Mouse (Mus musculus) liver, embryonic 12.5 days (tissue): ENCODE results near the gene Cdc7. TPM values are rescaled to one million over a fixed set of nuclear protein-coding genes. Genes with fewer than 3 reads are reported as not detected.

Experiments used
- ATAC-seq: fragments of 200-750 bp; cut with Nextera tagmentation; 2 replicates; pipeline ENCODE4 v1.8.0; 2017; ENCODE audit warnings: moderate number of reproducible peaks, mild to moderate bottlenecking, moderate library complexity
- H3K27ac ChIP-seq: fragments of 300-500 bp; sonication (generic); 2 replicates; pipeline ENCODE4 v1.5.1; 2016; ENCODE audit warnings: mild to moderate bottlenecking
- H3K27me3 ChIP-seq: fragments of 300-500 bp; sonication (generic); replicated peaks from 2 replicates; pipeline ENCODE4 v1.6.1; 2016; ENCODE audit warnings: mild to moderate bottlenecking, moderate library complexity
- H3K36me3 ChIP-seq: fragments of 300-500 bp; sonication (generic); 2 replicates; pipeline ENCODE4 v1.6.1; 2016; ENCODE audit warnings: mild to moderate bottlenecking, moderate library complexity
- H3K4me1 ChIP-seq: fragments of 300-500 bp; sonication (generic); 2 replicates; pipeline ENCODE4 v1.6.1; 2016
- H3K4me2 ChIP-seq: fragments of 300-500 bp; sonication (generic); 2 replicates; pipeline ENCODE4 v1.6.1; 2016; ENCODE audit warnings: mild to moderate bottlenecking, moderate library complexity
- H3K4me3 ChIP-seq: fragments of 300-500 bp; sonication (generic); 2 replicates; pipeline ENCODE4 v1.5.1; 2016; ENCODE audit warnings: mild to moderate bottlenecking, moderate library complexity
- H3K9ac ChIP-seq: fragments of 300-500 bp; sonication (generic); 2 replicates; pipeline ENCODE4 v1.6.1; 2016; ENCODE audit warnings: mild to moderate bottlenecking, moderate library complexity
- H3K9me3 ChIP-seq: fragments of 300-500 bp; sonication (generic); replicated peaks from 2 replicates; pipeline ENCODE4 v1.6.1; 2016; ENCODE audit warnings: mild to moderate bottlenecking, moderate library complexity
- WGBS: fragments of 180-500 bp; shearing (Covaris S2); methylation state at CpG from one replicate; pipeline ENCODE4 v1.1.7; 2016; ENCODE audit not compliant: insufficient replicate concordance; 5-methylcytosine and 5-hydroxymethylcytosine counted together
- polyA plus RNA-seq: library from polyadenylated mRNA; unstranded; fragments of >200 nt; fragmentation: Nextera tagmentation; extraction: Ambion mirVana; gene quantifications from 2 replicates; pipeline ENCODE4 v1.2.1, GENCODE M21; 2016

Gene Cdc7
- polyA plus RNA-seq, 1 experiment from 2014 or later = 29.5 TPM

- H3K4me1 ChIP-seq = peaks cover 44% of the 10 kb centered on the region
- WGBS = 3% methylated on average over 10 of the region's 10 CpGs
- ATAC-seq = peak; percentile 81
- no peak overlapping the region for H3K9ac ChIP-seq
- H3K27me3 ChIP-seq = no peaks in the 10 kb centered on the region
- H3K4me3 ChIP-seq = peak overlapping the region; percentile 4; the same call in 1 of the 2 replicates
- no peaks in the 10 kb centered on the region for H3K36me3 ChIP-seq
- no peaks in the 10 kb centered on the region for H3K9me3 ChIP-seq
- 0 out of 2 replicates have a peak overlapping the region, but pooled peaks have one; percentile 33 for H3K27ac ChIP-seq
- H3K4me2 ChIP-seq = peak overlapping the region; percentile 55
Measured at GRCm38 (mm10) chr5:107015422-107016081, 51.4 kb downstream of the Cdc7 start.

GRCm38 (mm10) chr5:107016538-107016937 is 52.4 kb downstream of the Cdc7 start:
- H3K27me3 ChIP-seq = no peaks in the 10 kb centered on the region
- H3K9me3 ChIP-seq = no peaks in the 10 kb centered on the region
- WGBS = 15% methylated on average over 4 of the region's 4 CpGs
- ATAC-seq = no peak
- no peak overlapping the region for H3K4me2 ChIP-seq
- no peak overlapping the region for H3K9ac ChIP-seq
- peaks cover 46% of the 10 kb centered on the region for H3K4me1 ChIP-seq
- no peak overlapping the region for H3K27ac ChIP-seq
- no peak overlapping the region for H3K4me3 ChIP-seq
- no peaks in the 10 kb centered on the region for H3K36me3 ChIP-seq

GRCm38 (mm10) chr5:107017544-107017943 is 53.4 kb downstream of the Cdc7 start:
- H3K4me1 ChIP-seq = peaks cover 42% of the 10 kb centered on the region
- ATAC-seq = no peak
- no peak overlapping the region for H3K9ac ChIP-seq
- no peak overlapping the region for H3K4me2 ChIP-seq
- H3K9me3 ChIP-seq = no peaks in the 10 kb centered on the region
- no peak overlapping the region for H3K4me3 ChIP-seq
- H3K27ac ChIP-seq = no peak overlapping the region
- H3K36me3 ChIP-seq = no peaks in the 10 kb centered on the region
- no peaks in the 10 kb centered on the region for H3K27me3 ChIP-seq
- WGBS = 61% methylated on average over 2 of the region's 2 CpGs

GRCm38 (mm10) chr5:107019057-107019456 is 54.9 kb downstream of the Cdc7 start:
- Histone ChIP-seq H3K36me3 (no peaks in the 10 kb centered on the region), H3K4me1 (peaks cover 43% of the 10 kb centered on the region), H3K4me2 (no peak overlapping the region), H3K9ac (no peak overlapping the region), H3K4me3 (no peak overlapping the region), H3K27me3 (peaks cover 4% of the 10 kb centered on the region; the same call in 1 of the 2 replicates), H3K27ac (no peak overlapping the region), H3K9me3 (no peaks in the 10 kb centered on the region)
- WGBS = 69% methylated on average over 5 of the region's 5 CpGs
- no peak for ATAC-seq

GRCm38 (mm10) chr5:107019904-107020303 is 55.8 kb downstream of the Cdc7 start:
- H3K4me1 ChIP-seq = peaks cover 40% of the 10 kb centered on the region
- no peak overlapping the region for H3K27ac ChIP-seq
- H3K4me2 ChIP-seq = no peak overlapping the region
- H3K4me3 ChIP-seq = no peak overlapping the region
- H3K27me3 ChIP-seq = peaks cover 12% of the 10 kb centered on the region
- H3K9ac ChIP-seq = no peak overlapping the region
- WGBS = 57% methylated on average over 6 of the region's 6 CpGs
- no peak for ATAC-seq
- no peaks in the 10 kb centered on the region for H3K36me3 ChIP-seq
- H3K9me3 ChIP-seq = no peaks in the 10 kb centered on the region

- Histone ChIP-seq H3K9me3 (no peaks in the 10 kb centered on the region), H3K4me2 (no peak overlapping the region), H3K27me3 (peaks cover 12% of the 10 kb centered on the region), H3K36me3 (no peaks in the 10 kb centered on the region), H3K4me3 (no peak overlapping the region), H3K4me1 (peaks cover 35% of the 10 kb centered on the region), H3K27ac (no peak overlapping the region), H3K9ac (no peak overlapping the region)
- 74% methylated on average over 7 of the region's 7 CpGs for WGBS
- no peak for ATAC-seq
Measured at GRCm38 (mm10) chr5:107020366-107020765, 56.2 kb downstream of the Cdc7 start.

- Histone ChIP-seq H3K4me2 (no peak overlapping the region), H3K27me3 (peaks cover 18% of the 10 kb centered on the region), H3K4me3 (no peak overlapping the region), H3K27ac (no peak overlapping the region), H3K4me1 (peaks cover 25% of the 10 kb centered on the region), H3K36me3 (no peaks in the 10 kb centered on the region), H3K9ac (no peak overlapping the region), H3K9me3 (no peaks in the 10 kb centered on the region)
- 66% methylated on average over 14 of the region's 14 CpGs for WGBS
- ATAC-seq = peak; percentile 46; the same call in 1 of the 2 replicates
Measured at GRCm38 (mm10) chr5:107021291-107022063, 57.4 kb downstream of the Cdc7 start.

GRCm38 (mm10) chr5:107022064-107022428 is 57.9 kb downstream of the Cdc7 start:
- 79% methylated on average over 3 of the region's 3 CpGs for WGBS

GRCm38 (mm10) chr5:107023951-107024350 is 59.8 kb downstream of the Cdc7 start:
- peaks cover 22% of the 10 kb centered on the region for H3K27me3 ChIP-seq
- H3K4me3 ChIP-seq = no peak overlapping the region
- no peak overlapping the region for H3K4me2 ChIP-seq
- H3K9ac ChIP-seq = no peak overlapping the region
- H3K36me3 ChIP-seq = no peaks in the 10 kb centered on the region
- no peaks in the 10 kb centered on the region for H3K9me3 ChIP-seq
- no peak for ATAC-seq
- H3K27ac ChIP-seq = no peak overlapping the region
- 46% methylated on average over 5 of the region's 5 CpGs for WGBS
- peaks cover 16% of the 10 kb centered on the region; the same call in 1 of the 2 replicates for H3K4me1 ChIP-seq

More at GRCm38 (mm10) chr5:107022064-107022428, 57.9 kb downstream of the Cdc7 start:
- ATAC-seq = no peak
- peaks cover 18% of the 10 kb centered on the region for H3K27me3 ChIP-seq
- no peak overlapping the region for H3K9ac ChIP-seq
- no peak overlapping the region for H3K4me3 ChIP-seq
- no peak overlapping the region for H3K27ac ChIP-seq
- H3K9me3 ChIP-seq = no peaks in the 10 kb centered on the region
- H3K4me2 ChIP-seq = no peak overlapping the region
- peaks cover 20% of the 10 kb centered on the region for H3K4me1 ChIP-seq
- no peaks in the 10 kb centered on the region for H3K36me3 ChIP-seq

GRCm38 (mm10) chr5:107025371-107025770 is 61.2 kb downstream of the Cdc7 start:
- Histone ChIP-seq H3K27ac (no peak overlapping the region), H3K4me1 (peaks cover 25% of the 10 kb centered on the region; the same call in 1 of the 2 replicates), H3K27me3 (peaks cover 30% of the 10 kb centered on the region), H3K9ac (no peak overlapping the region), H3K9me3 (no peaks in the 10 kb centered on the region), H3K4me3 (no peak overlapping the region), H3K36me3 (no peaks in the 10 kb centered on the region), H3K4me2 (no peak overlapping the region)
- no peak for ATAC-seq
- WGBS = 74% methylated on average over 5 of the region's 5 CpGs

GRCm38 (mm10) chr5:107025809-107026208 is 61.7 kb downstream of the Cdc7 start:
- Histone ChIP-seq H3K4me2 (no peak overlapping the region), H3K36me3 (no peaks in the 10 kb centered on the region), H3K4me3 (no peak overlapping the region), H3K9me3 (no peaks in the 10 kb centered on the region), H3K27ac (no peak overlapping the region), H3K4me1 (peaks cover 25% of the 10 kb centered on the region; the same call in 1 of the 2 replicates), H3K9ac (no peak overlapping the region), H3K27me3 (peaks cover 34% of the 10 kb centered on the region)
- 70% methylated on average over 8 of the region's 8 CpGs for whole genome bisulfite sequencing
- no peak for ATAC-seq

GRCm38 (mm10) chr5:107027616-107028015 is 63.5 kb downstream of the Cdc7 start:
- Histone ChIP-seq H3K4me1 (peaks cover 16% of the 10 kb centered on the region; the same call in 1 of the 2 replicates), H3K36me3 (no peaks in the 10 kb centered on the region), H3K4me2 (no peak overlapping the region), H3K27ac (no peak overlapping the region), H3K9ac (no peak overlapping the region), H3K9me3 (no peaks in the 10 kb centered on the region), H3K4me3 (no peak overlapping the region), H3K27me3 (peaks cover 40% of the 10 kb centered on the region)
- WGBS = 74% methylated on average over 6 of the region's 6 CpGs
- ATAC-seq = no peak
